Mouse (Mus musculus) testis, adult 2 months (tissue): ENCODE data around the gene Bad.

Source experiments
- CTCF ChIP-seq: fragments of 200-500 bp; IDR thresholded peaks from 2 replicates; pipeline ENCODE4 v1.5.1; 2012; ENCODE audit warnings: low read depth, mild to moderate bottlenecking, inconsistent platforms, low read length, moderate library complexity; ENCODE audit not compliant: control insufficient read depth, insufficient read depth, insufficient replicate concordance
- POLR2A ChIP-seq: fragments of 200-500 bp; IDR thresholded peaks from 2 replicates; pipeline ENCODE4 v1.6.1; 2012; ENCODE audit warnings: low read depth, mild to moderate bottlenecking, inconsistent platforms, low read length, moderate library complexity; ENCODE audit not compliant: control insufficient read depth

DNA sequence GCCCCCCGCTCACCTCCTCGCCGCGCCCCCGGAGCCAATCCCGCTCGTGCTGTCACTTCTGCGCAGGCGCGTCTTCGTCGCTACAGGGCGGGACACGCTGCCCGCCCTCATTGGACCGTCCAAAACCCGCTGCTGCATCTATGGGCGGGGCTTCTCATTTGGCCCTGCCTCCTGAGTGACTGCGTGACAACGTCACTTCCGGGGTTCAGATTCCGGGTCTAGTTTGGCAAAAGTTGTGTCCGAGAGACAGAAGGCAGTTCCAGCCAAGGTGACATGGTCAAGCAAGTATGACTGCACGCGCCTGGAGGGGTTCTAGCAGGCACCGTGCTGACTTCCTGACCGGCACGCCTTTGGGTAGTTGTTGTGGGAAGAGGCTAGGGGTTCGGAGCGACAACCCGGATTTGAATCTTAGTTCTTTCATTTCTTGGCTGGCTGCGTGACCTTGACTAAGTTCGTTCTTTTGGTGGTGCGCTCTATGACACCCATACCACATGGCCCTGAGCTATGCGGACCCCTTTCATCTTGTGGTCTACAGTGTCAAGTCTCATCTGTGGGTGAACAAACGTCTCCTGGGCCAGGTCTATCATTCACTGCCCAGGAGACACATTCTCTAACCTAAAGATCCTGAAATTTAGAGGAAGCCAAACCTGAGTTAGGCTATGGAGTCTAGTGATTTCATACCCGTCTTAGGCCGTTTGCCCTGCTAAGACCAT is 38.9 kb downstream of the Bad start, which contains the start of gene Fkbp2:
- no peak for TF ChIP-seq CTCF
- TF ChIP-seq POLR2A, result peak; percentile 91
